Mouse (Mus musculus) C2C12 (cell line): ENCODE data around the gene Neurl2.

Source experiments
- CEBPB ChIP-seq: IDR thresholded peaks from one replicate; pipeline ENCODE4 v1.6.1; 2011; ENCODE audit warnings: low read depth, mild to moderate bottlenecking, control low read depth, moderate library complexity
- CTCF ChIP-seq: IDR thresholded peaks from one replicate; pipeline ENCODE4 v1.5.1; 2011; ENCODE audit not compliant: control insufficient read depth, insufficient read depth, insufficient read length
- FOSL1 ChIP-seq: IDR thresholded peaks from one replicate; pipeline ENCODE4 v1.8.0; 2011; ENCODE audit warnings: mild to moderate bottlenecking, low read length; ENCODE audit not compliant: poor library complexity, insufficient read depth, severe bottlenecking
- MAX ChIP-seq: IDR thresholded peaks from one replicate; pipeline ENCODE4 v1.6.1; 2011; ENCODE audit warnings: mild to moderate bottlenecking, control low read depth

DNA sequence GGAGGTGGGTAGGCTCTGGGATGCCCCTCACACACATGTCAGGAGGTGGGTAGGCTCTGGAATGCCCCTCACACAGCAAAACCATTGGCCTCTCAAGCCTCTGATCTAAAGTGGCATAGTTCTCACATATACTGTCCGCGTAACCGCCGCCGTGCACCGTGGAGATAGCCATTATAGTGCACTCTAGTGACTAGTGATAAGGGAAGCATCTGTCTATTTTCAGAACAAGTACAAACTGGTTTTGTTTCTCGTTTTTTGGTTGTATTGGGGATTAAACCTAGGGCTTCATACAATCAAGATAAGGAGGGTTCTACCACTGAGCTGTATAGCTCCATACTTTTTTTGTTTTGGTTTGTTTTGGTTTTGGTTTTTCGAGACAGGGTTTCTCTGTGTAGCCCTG is 17.4 kb downstream of the Neurl2 start:
- no peak for TF ChIP-seq CTCF
- no peak for TF ChIP-seq MAX
- TF ChIP-seq CEBPB, result no peak
- no peak for TF ChIP-seq FOSL1
